Comparison of ENCODE assay signal across 13 mouse cellular contexts in genomic region chr8:122561199-122561598, GRCm38 (mm10). TPM values are rescaled to one million over a fixed set of nuclear protein-coding genes. Genes with fewer than 3 reads are reported as not detected.
DNase-seq lines count a peak whose midpoint lies in the region; ATAC-seq lines count a peak whose summit lies in the region.
"Had no signal": no experiment of that assay in that cellular context is flagged by ENCODE, and none has a peak within 500 bp of the region (broad histone marks: within the 10 kb centered on the region; RNA-seq: fewer than 3 reads in every experiment).

No protein-coding gene starts in this region.

- DNase-seq in gastrocnemius, postnatal 25 days: peak; percentile 59
- DNase-seq in gastrocnemius, adult 18-20 months (ENCODE audit: low spot score): no peak
- DNase-seq in CD4-positive, CD25-positive, alpha-beta regulatory T cell, adult 2 months (ENCODE audit: low read depth, low spot score): peak; percentile 81
- peak; percentile 59 to 68 for DNase-seq in natural killer cell, adult 2 months (ENCODE audit: low spot score in 2 of 2)
- no peak for DNase-seq in Muller cell, postnatal 12 days (ENCODE audit: inconsistent ontology term)
- DNase-seq in cerebellum, postnatal 10 days: no peak
- DNase-seq in cerebellum, postnatal 36 days: no peak
- DNase-seq: cerebellum, adult 9-11 months; heart, postnatal 14 days; kidney, adult 9 months; liver, embryonic 13.5 days; lung, postnatal 4 days had no signal

- ATAC-seq in common myeloid progenitor, adult 5-6 weeks (replicated peaks; ENCODE audit: low read depth, poor library complexity, severe bottlenecking): peak; percentile 44

RNA-seq across cellular contexts. Expression of gene Cdt1, which starts 6.6 kb away (rescaled TPM):
- 1 to 10 TPM in 1 of 2 experiments, under 1 TPM in 1; 0.82 to 1.1 TPM for total RNA-seq in gastrocnemius, postnatal 25 days (2021)
- under 1 TPM; 0.30 to 0.66 TPM for total RNA-seq in gastrocnemius, adult 18-20 months (2021)
- 38.7 and 53.3 TPM in 2 replicates for total RNA-seq in common myeloid progenitor, adult 5-6 weeks (2017)

RNA-seq across cellular contexts. Expression of gene Piezo1, which starts 10.1 kb away (rescaled TPM):
- 10 to 100 TPM; 12.3 to 14.0 TPM for total RNA-seq in gastrocnemius, postnatal 25 days (2021)
- total RNA-seq in gastrocnemius, adult 18-20 months (2021): 10 to 100 TPM; 11.5 to 13.2 TPM
- 19.4 and 22.3 TPM in 2 replicates for total RNA-seq in common myeloid progenitor, adult 5-6 weeks (2017)

RNA-seq across cellular contexts. Expression of gene Aprt, which starts 15.5 kb away (rescaled TPM):
- total RNA-seq in gastrocnemius, postnatal 25 days (2021): 10 to 100 TPM; 35.7 to 36.9 TPM
- total RNA-seq in gastrocnemius, adult 18-20 months (2021): 10 to 100 TPM; 39.6 to 40.1 TPM
- total RNA-seq in common myeloid progenitor, adult 5-6 weeks (2017): 72.1 and 79.3 TPM in 2 replicates

RNA-seq across cellular contexts. Expression of gene Galns, which starts 50.1 kb away (rescaled TPM):
- total RNA-seq in gastrocnemius, postnatal 25 days (2021): 1 to 10 TPM; 1.3 to 1.8 TPM
- total RNA-seq in gastrocnemius, adult 18-20 months (2021): 1 to 10 TPM; 1.0 to 1.1 TPM
- 12.8 and 13.2 TPM in 2 replicates for total RNA-seq in common myeloid progenitor, adult 5-6 weeks (2017)

RNA-seq across cellular contexts. Expression of gene Trappc2l, which starts 50.2 kb away (rescaled TPM):
- total RNA-seq in gastrocnemius, postnatal 25 days (2021): 10 to 100 TPM; 37.9 to 40.3 TPM
- 10 to 100 TPM; 39.9 to 46.1 TPM for total RNA-seq in gastrocnemius, adult 18-20 months (2021)
- total RNA-seq in common myeloid progenitor, adult 5-6 weeks (2017): 12.8 TPM in 2 replicates

Comparison
In these comparisons a context has a peak if more than half of its experiments do, and no peak if none do; other contexts are left out.
1. DNase-seq: peak in gastrocnemius, postnatal 25 days (single experiment), CD4-positive, CD25-positive, alpha-beta regulatory T cell, adult 2 months (single experiment) and natural killer cell, adult 2 months (2 of 2); none in gastrocnemius, adult 18-20 months (single experiment), Muller cell, postnatal 12 days (single experiment), cerebellum, postnatal 10 days (0 of 2) and cerebellum, postnatal 36 days (0 of 2).
2. RNA of gene Cdt1, which starts 6.6 kb away (total RNA-seq): 38.7 to 53.3 TPM in common myeloid progenitor, adult 5-6 weeks; 0.82 to 1.1 TPM in gastrocnemius, postnatal 25 days and 0.30 to 0.66 TPM in gastrocnemius, adult 18-20 months; every median in the first group is over 10 times any median in the second.